In the genomic region with DNA sequence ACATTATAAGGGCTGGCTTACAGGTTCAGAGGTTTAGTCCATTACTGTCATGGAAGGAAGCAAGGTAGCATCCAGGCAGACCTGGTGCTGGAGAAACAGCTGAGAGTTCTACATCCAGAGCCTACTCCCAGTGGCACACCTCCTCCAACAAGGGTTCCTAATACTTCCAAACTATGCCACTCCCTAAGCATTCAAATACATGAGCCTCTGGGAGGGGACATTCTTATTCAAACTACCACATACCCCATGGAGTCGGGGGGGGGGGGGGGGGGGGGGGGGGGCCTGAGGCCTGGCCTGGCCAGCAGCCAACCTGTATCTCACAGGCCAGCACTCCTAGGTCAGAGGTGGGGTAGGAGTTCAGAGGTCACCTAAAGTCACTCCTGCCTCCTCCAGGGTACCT, we compare ENCODE assay signal across 29 mouse cellular contexts. TPM values are rescaled to one million over a fixed set of nuclear protein-coding genes. Genes with fewer than 3 reads are reported as not detected.
DNase-seq lines count a peak whose midpoint lies in the region; ATAC-seq and TF ChIP-seq lines count a peak whose summit lies in the region.
"Had no signal": no experiment of that assay in that cellular context is flagged by ENCODE, and none has a peak within 500 bp of the region (broad histone marks: within the 10 kb centered on the region; RNA-seq: fewer than 3 reads in every experiment).

No protein-coding gene starts in this region.

- no peak for TF ChIP-seq CTCF in ES-Bruce4 (IDR thresholded peaks at IDR 0.05; ENCODE audit: low read depth, low read length)

- in situ Hi-C loops in ES-E14 (cut with MboI; ENCODE audit: low sequenced_read_pairs in 2 of 2, unreplicated experiment in 2 of 2) = loop anchor here in 1 of 2 experiments (25.0 kb wide), 1 partner anchor 272 kb away; no protein-coding TSS in a partner anchor

- no peak overlapping the region for H3K9ac ChIP-seq in heart, embryonic 16.5 days (ENCODE audit: low read length)
- H3K9ac ChIP-seq in ES-Bruce4 (ENCODE audit: low read depth, poor library complexity, severe bottlenecking) (no peak overlapping the region), ES-E14 (ENCODE audit: insufficient read depth, low read depth, low read length, poor library complexity, severe bottlenecking) (no peak overlapping the region)
- H3K9ac ChIP-seq: embryonic facial prominence, embryonic 13.5 days; forebrain, embryonic 12.5 days; forebrain, embryonic 15.5 days; hindbrain, embryonic 12.5 days had no signal

- no peak overlapping the region for H3K4me2 ChIP-seq in heart, embryonic 16.5 days (ENCODE audit: low read depth, low read length)
- H3K4me2 ChIP-seq: embryonic facial prominence, embryonic 13.5 days; forebrain, embryonic 12.5 days; forebrain, embryonic 15.5 days; hindbrain, embryonic 12.5 days had no signal

- H3K4me1 ChIP-seq in heart, embryonic 16.5 days (ENCODE audit: control insufficient read depth, insufficient read depth, low read length) = peaks cover 10% of the 10 kb centered on the region
- peaks cover 24% of the 10 kb centered on the region for H3K4me1 ChIP-seq in ES-Bruce4 (ENCODE audit: control insufficient read depth, insufficient read depth, low read length)
- H3K4me1 ChIP-seq in ES-E14 (ENCODE audit: control insufficient read depth in 2 of 2, insufficient read depth in 2 of 2, low read length in 2 of 2, poor library complexity in 1 of 2) = peaks cover 4 to 38% of the 10 kb centered on the region in 2 experiments; a peak in 3 of 4 replicates
- peaks cover 47% of the 10 kb centered on the region for H3K4me1 ChIP-seq in limb, embryonic 10.5 days

- WGBS in heart, embryonic 16.5 days = no CpG with 5 or more reads among the region's 1 CpGs
- no CpG with 5 or more reads among the region's 1 CpGs for WGBS in limb, embryonic 10.5 days

- peak overlapping the region; percentile 67; the same call in 1 of the 2 replicates for H3K27ac ChIP-seq in heart, embryonic 16.5 days (ENCODE audit: low read length)
- H3K27ac ChIP-seq in ES-Bruce4 (ENCODE audit: insufficient read depth, low read length) = peak overlapping the region; percentile 67; the same call in 1 of the 2 replicates
- peak overlapping the region; percentile 10 for H3K27ac ChIP-seq in ES-E14 (ENCODE audit: insufficient read depth, low read depth, low read length, poor library complexity, severe bottlenecking)
- peak overlapping the region; percentile 50; the same call in 1 of the 2 replicates for H3K27ac ChIP-seq in limb, embryonic 10.5 days
- H3K27ac ChIP-seq: embryonic facial prominence, embryonic 10.5 days; embryonic facial prominence, embryonic 13.5 days; forebrain, embryonic 12.5 days; forebrain, embryonic 15.5 days; heart, embryonic 10.5 days; hindbrain, embryonic 12.5 days; hindbrain, postnatal 0 days had no signal

- H3K9me3 ChIP-seq in heart, embryonic 16.5 days (replicated peaks; ENCODE audit: control insufficient read depth, low read length) = peaks cover 7% of the 10 kb centered on the region; the same call in 1 of the 2 replicates
- peaks cover 5% of the 10 kb centered on the region; the same call in 1 of the 2 replicates for H3K9me3 ChIP-seq in ES-Bruce4 (replicated peaks; ENCODE audit: control insufficient read depth, insufficient read depth, low read length, poor library complexity, severe bottlenecking)
- H3K9me3 ChIP-seq in ES-E14 (ENCODE audit: control insufficient read depth, insufficient read depth, low read depth, low read length) = no peaks in the 10 kb centered on the region
- no peaks in the 10 kb centered on the region for H3K9me3 ChIP-seq in limb, embryonic 10.5 days (replicated peaks)

- no peak for TF ChIP-seq EP300 in ES-Bruce4 (IDR thresholded peaks at IDR 0.05; ENCODE audit: insufficient read depth, low read depth, low read length)

- DNase-seq in heart, adult 8-10 months (ENCODE audit: low spot score) = no peak
- DNase-seq in ES-E14 (ENCODE audit: low read depth, low spot score) = no peak
- no peak for DNase-seq in limb, embryonic 10.5 days (ENCODE audit: low spot score)
- no peak for DNase-seq in lung, postnatal 25 days (ENCODE audit: low spot score)
- DNase-seq: adrenal gland, adult 8-10 months; adrenal gland, postnatal 25 days; cerebellum, adult 11-12 months; cerebellum, adult 8-10 months; cerebellum, postnatal 10 days; cerebellum, postnatal 36 days; embryo, embryonic 11 days; gastrocnemius, postnatal 25 days; heart, adult 18-20 months; heart, postnatal 10 days; kidney, adult 18-20 months had no signal

- no peak overlapping the region for H3K4me3 ChIP-seq in heart, embryonic 16.5 days (ENCODE audit: low read length)
- no peak overlapping the region for H3K4me3 ChIP-seq in ES-Bruce4 (ENCODE audit: low read depth, low read length)
- 0 out of 4 replicates have a peak overlapping the region, but pooled peaks of 1 of the 2 experiments have one; percentile 14 for H3K4me3 ChIP-seq in ES-E14 (ENCODE audit: insufficient read depth in 1 of 2, low read depth in 1 of 2, low read length in 2 of 2, poor library complexity in 1 of 2, severe bottlenecking in 1 of 2)
- no peak overlapping the region for H3K4me3 ChIP-seq in limb, embryonic 10.5 days
- H3K4me3 ChIP-seq: embryonic facial prominence, embryonic 10.5 days; embryonic facial prominence, embryonic 13.5 days; erythroblast, embryonic 14.5 days; forebrain, embryonic 12.5 days; forebrain, embryonic 15.5 days; heart, embryonic 10.5 days; hindbrain, embryonic 12.5 days had no signal

- ATAC-seq in heart, embryonic 16.5 days (replicated peaks; ENCODE audit: extremely low read depth, insufficient read depth, low FRiP score) = no peak
- ATAC-seq in CD4-positive, CD25-positive, alpha-beta regulatory T cell, adult 4 months = no peak
- ATAC-seq: activated CD4-positive, CD25-positive, alpha-beta regulatory T cell, adult 4 months; forebrain, embryonic 15.5 days; hindbrain, postnatal 0 days; inflammation-experienced regulatory T-cells, adult 6 months had no signal

- H3K36me3 ChIP-seq in heart, embryonic 16.5 days (ENCODE audit: control insufficient read depth, insufficient read depth) = no peaks in the 10 kb centered on the region
- H3K36me3 ChIP-seq in ES-Bruce4 (ENCODE audit: control insufficient read depth, insufficient read depth, low read length, poor library complexity, severe bottlenecking) = no peaks in the 10 kb centered on the region
- H3K36me3 ChIP-seq in ES-E14 (ENCODE audit: control insufficient read depth, insufficient read depth, low read length, poor library complexity, severe bottlenecking) = peaks cover 2% of the 10 kb centered on the region
- H3K36me3 ChIP-seq in limb, embryonic 10.5 days = no peaks in the 10 kb centered on the region
- H3K36me3 ChIP-seq: embryonic facial prominence, embryonic 10.5 days; embryonic facial prominence, embryonic 13.5 days; forebrain, embryonic 12.5 days; forebrain, embryonic 15.5 days; G1E; heart, embryonic 10.5 days; hindbrain, embryonic 12.5 days had no signal

- TF ChIP-seq POLR2A in ES-Bruce4 (IDR thresholded peaks at IDR 0.05; ENCODE audit: insufficient read depth, low read length) = no peak

- H3K27me3 ChIP-seq in heart, embryonic 16.5 days (ENCODE audit: control insufficient read depth, insufficient read depth, low read length) = no peaks in the 10 kb centered on the region
- no peaks in the 10 kb centered on the region for H3K27me3 ChIP-seq in ES-Bruce4 (ENCODE audit: control insufficient read depth, insufficient read depth, low read length, poor library complexity, severe bottlenecking)
- no peaks in the 10 kb centered on the region for H3K27me3 ChIP-seq in limb, embryonic 10.5 days (ENCODE audit: low read depth, poor library complexity, severe bottlenecking)
- H3K27me3 ChIP-seq: embryonic facial prominence, embryonic 13.5 days; forebrain, embryonic 12.5 days; forebrain, embryonic 15.5 days had no signal

TF ChIP-seq in ES-E14, 5 proteins besides CTCF, POLR2A, EP300 and RAD21:
- no peak for TF ChIP-seq HCFC1 (IDR thresholded peaks at IDR 0.05; ENCODE audit: borderline replicate concordance, insufficient read depth, low read length)

RNA-seq across cellular contexts. Expression of a gene that starts 30.0 kb away (rescaled TPM):
- polyA plus RNA-seq in heart, embryonic 16.5 days (2015; fragmentation: Nextera tagmentation; extraction: Ambion mirVana) = 53.5 and 60.1 TPM in 2 replicates
- 1 to 10 TPM in 2 of 4 experiments, under 1 TPM in 2; 0.37 to 1.8 (median 0.92) TPM for total RNA-seq in heart, adult 8-10 months (2022)
- polyA plus RNA-seq in ES-Bruce4 (2011; ENCODE audit: insufficient read depth, insufficient read length, low read depth, missing spikeins) = 11.9 and 15.0 TPM in 2 replicates
- total RNA-seq in ES-E14 (2012; rRNA removed) = 5.5 and 9.5 TPM in 2 replicates
- 19.3 and 22.1 TPM in 2 replicates for polyA plus RNA-seq in limb, embryonic 10.5 days (2016; fragmentation: Nextera tagmentation; extraction: Ambion mirVana)
- polyA plus RNA-seq in CD4-positive, CD25-positive, alpha-beta regulatory T cell, adult 4 months (2017; shearing (Covaris generic)) = under 1 TPM in 1 of 2 experiments, not detected in 1; 0.90 TPM
- total RNA-seq: G1E had no signal
- polyA plus RNA-seq: activated CD4-positive, CD25-positive, alpha-beta regulatory T cell, adult 4 months; G1E had no signal

Comparison
In these comparisons a context has a peak if more than half of its experiments do, and no peak if none do; other contexts are left out.
1. H3K27ac ChIP-seq: peak in every context shown above with its lines; median percentile 67 in heart, embryonic 16.5 days; 67 in ES-Bruce4; 50 in limb, embryonic 10.5 days; 10 in ES-E14.